Mouse (Mus musculus): ENCODE data around the gene Adh6b.

- TF ChIP-seq CTCF (IDR thresholded peaks at IDR 0.05; ENCODE audit: low read depth, low read length) (no peak), POLR2AphosphoS5 (IDR thresholded peaks at IDR 0.05; ENCODE audit: insufficient replicate concordance, low read depth, low read length) (no peak), TAL1 (conservative IDR thresholded peaks at IDR 0.05; ENCODE audit: low read depth, low read length) (no peak)
Observed at GRCm38 (mm10) chr3:138407920-138408319, 66.3 kb downstream of the Adh6b start.
